Mouse (Mus musculus) activated CD4-positive, CD25-positive, alpha-beta regulatory T cell, adult 4 months (primary cell): ENCODE data around the gene Npm1. TPM values are rescaled to one million over a fixed set of nuclear protein-coding genes. Genes with fewer than 3 reads are reported as not detected.

ENCODE experiments used
- polyA plus RNA-seq, 2 experiments: library from polyadenylated mRNA; unstranded; fragments of 100-300 nt; shearing (Covaris generic); gene quantifications; one replicate each; pipeline ENCODE4 v1.2.1; 2017

Gene Npm1
- polyA plus RNA-seq, 2 experiments from 2014 or later: 1,545 to 1,596 TPM

Other genes starting within 250 kb of the Npm1 start
- gene Fgf18, start 15.8 kb downstream of the Npm1 start, polyA plus RNA-seq: not detected
- not detected for gene Tlx3, start 40.4 kb upstream of the Npm1 start, polyA plus RNA-seq
- not detected for gene Gm12117, start 113.5 kb upstream of the Npm1 start, polyA plus RNA-seq